Mouse (Mus musculus) heart, postnatal 10 days (tissue): ENCODE measurements around the gene Neb. TPM values are rescaled to one million over a fixed set of nuclear protein-coding genes. Genes with fewer than 3 reads are reported as not detected.

Experiments
- DNase-seq, 2 experiments: peaks; one replicate each; pipeline ENCODE4 v3.0.0; 2021
- intact Hi-C: fragments of 180-260 bp; cut with DNase I; formaldehyde crosslinking; loops from one replicate; pipeline ENCODE4 v1.15.1; 2025
- total RNA-seq, 2 experiments: library from RNA; stranded (reverse); gene quantifications; 2 replicates each; pipeline ENCODE4 v1.2.3; 2021

Gene Neb
- 1 to 10 TPM; 2.1 to 5.1 TPM for total RNA-seq

DNA sequence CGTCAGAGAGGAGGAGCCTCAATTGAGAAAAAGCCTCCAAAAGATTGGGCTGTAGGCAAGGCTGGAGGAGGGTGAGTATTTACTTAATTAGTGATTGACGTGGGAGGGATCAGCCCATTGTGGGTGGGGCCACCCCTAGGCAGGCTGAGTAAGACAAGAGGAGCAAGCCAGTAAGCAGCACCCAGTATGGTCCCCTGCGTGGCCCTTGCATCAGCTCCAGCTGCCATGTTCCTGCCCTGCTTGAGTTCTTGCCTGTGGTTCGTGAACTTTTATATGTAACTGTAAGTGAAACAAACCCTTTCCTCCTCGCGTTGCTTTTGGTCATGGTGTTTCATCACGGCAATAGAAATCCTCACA, at the start of gene Neb:
Neb (minus strand) TSS at position 27 of the 357 bp plus-strand sequence.
- intact Hi-C loops: no loop called here
- DNase-seq: peak in 1 of 2 experiments; percentile 15

DNA sequence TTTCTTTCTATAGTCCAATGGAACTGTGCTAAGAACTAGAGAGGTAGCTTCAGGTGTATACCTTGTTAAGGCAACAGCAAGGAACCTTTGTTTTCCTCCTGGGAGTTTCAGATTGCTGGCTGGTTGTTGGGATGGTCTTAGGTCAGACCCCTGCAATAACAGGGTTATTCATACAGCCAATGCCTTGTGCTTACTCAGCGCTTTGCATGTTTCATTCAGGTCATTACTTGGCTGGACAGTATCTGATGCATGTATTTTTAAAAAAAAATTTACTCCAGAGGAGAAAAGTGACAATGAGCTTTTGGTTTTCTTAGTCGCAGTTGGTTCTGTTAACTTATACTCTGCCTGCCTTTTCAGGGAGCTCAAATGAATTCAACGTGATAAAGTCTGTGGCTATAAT, 49.1 kb upstream of the Neb start:
- DNase-seq: no peak
- intact Hi-C loops: no loop called here

DNA sequence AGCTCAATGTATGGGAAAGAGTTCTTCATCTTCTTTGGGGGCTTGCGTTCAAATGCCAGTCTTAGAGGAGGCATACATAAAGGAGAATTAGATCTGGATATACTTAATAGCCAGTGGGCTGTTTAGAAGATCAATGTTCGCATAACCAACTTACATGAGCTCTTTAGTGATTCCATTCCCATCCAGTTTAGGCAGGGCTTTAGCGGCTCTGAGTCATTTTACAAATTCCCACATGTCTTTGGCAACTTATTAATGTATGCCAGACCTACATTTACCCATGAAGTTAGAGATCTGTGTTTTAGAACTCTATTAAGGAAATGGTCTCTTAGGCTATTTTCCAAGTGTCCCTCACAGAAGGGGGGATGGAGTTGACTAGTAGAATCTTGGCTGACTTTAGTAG, 47.8 kb upstream of the Neb start:
- no peak for DNase-seq
- intact Hi-C loops: no loop called here

- intact Hi-C loops: loop anchor here (2.0 kb wide), 1 partner anchor 153 kb away; no protein-coding TSS in a partner anchor
- peak in 1 of 2 experiments; percentile 31 for DNase-seq
These were observed 47.2 kb upstream of the Neb start for GRCm38 (mm10) chr2:52425523-52425795.

DNA sequence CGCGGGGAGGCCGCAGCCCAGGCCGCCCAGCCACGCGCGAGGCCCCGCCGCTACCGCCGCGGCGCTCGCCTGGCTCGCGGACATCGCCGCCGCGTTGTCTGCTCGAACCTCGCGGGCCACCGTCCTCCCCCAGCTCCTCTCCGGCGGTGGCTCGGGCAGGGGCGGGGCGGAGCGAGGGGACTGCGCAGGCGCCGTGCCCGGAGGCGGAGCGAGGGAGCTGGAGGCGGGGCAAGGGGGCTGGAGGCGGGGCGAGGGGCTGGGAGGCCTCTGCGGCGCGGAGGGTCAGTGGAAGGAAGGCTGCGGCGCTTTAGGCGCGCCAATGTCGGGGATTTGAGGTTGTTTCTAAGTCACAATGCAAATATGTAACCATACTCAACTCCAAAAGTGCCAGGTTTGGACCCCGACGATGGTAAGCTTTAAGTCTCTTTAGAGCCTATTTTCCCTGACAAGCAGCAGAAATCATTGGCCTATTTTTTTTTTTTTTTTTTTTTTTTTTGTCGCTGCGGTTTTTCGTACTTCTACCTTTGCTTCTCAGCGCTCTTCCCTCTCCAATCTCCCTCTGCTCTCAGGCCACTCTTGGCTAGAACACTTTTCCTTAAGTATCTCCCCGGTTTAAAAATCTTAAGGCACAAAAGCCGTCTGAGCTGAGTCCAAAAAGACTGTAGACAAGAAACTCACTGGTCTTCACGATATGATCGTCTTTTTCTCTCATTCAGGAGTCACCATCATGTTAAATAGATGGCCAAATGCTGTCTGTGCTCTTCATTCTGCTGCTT, 46.7 kb upstream of the Neb start, which contains the start of gene Arl5a:
Arl5a (minus strand) TSS at position 155 of the 776 bp plus-strand sequence.
- peak; percentile 97 to 98 for DNase-seq
- intact Hi-C loops: loop anchor here (2.0 to 5.0 kb wide), 2 partner anchors 154 to 167 kb away; no protein-coding TSS in a partner anchor

GRCm38 (mm10) chr2:52424248-52424728, 46.0 kb upstream of the Neb start:
- intact Hi-C loops: loop anchor here (2.0 to 5.0 kb wide), 2 partner anchors 155 to 168 kb away; no protein-coding TSS in a partner anchor
- peak in 1 of 2 experiments; percentile 68 for DNase-seq

- intact Hi-C loops: loop anchor here (2.0 to 5.0 kb wide), 2 partner anchors 155 to 169 kb away; no protein-coding TSS in a partner anchor
- no peak for DNase-seq
These were observed 45.5 kb upstream of the Neb start for GRCm38 (mm10) chr2:52423611-52424247.

DNA sequence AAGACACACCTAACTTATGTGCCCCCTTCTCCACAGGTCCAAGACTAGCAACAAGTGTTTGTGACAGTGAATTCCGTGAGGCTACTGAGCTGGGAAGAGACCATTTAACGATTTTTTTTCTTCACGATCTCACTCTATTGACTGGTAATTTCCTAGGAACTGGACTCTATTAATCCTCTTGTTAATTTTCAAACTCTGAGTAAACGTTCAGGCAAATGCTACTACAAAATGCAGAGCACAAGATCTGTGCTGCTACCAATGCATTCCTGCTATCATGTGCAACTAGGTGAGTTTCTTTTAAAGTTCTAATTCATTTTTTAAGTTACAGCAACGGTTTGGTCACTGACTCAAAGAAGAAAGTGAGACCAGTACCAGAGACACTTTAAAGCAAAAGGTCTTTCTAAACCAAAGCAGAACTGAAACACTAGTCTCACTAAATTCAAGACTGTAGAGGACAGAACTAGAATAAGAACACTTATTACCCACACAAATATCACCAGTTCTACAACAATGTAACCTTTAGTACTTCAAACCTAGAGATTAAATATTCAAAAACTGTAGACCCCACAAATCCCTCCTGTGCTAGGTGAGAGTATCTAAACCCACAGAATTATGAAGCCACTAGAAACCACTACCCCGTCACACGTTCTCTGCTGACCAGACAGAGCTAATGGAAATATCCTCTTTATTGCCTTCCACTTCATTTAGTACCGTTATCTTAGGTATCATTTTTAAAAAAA, 44.8 kb upstream of the Neb start:
- intact Hi-C loops: loop anchor here (5.0 kb wide), 1 partner anchor 169 kb away; no protein-coding TSS in a partner anchor
- no peak for DNase-seq

GRCm38 (mm10) chr2:52421197-52421596, 42.9 kb upstream of the Neb start:
- intact Hi-C loops: loop anchor here (5.0 kb wide), 1 partner anchor 171 kb away; no protein-coding TSS in a partner anchor
- peak in 1 of 2 experiments; percentile 22 for DNase-seq

DNA sequence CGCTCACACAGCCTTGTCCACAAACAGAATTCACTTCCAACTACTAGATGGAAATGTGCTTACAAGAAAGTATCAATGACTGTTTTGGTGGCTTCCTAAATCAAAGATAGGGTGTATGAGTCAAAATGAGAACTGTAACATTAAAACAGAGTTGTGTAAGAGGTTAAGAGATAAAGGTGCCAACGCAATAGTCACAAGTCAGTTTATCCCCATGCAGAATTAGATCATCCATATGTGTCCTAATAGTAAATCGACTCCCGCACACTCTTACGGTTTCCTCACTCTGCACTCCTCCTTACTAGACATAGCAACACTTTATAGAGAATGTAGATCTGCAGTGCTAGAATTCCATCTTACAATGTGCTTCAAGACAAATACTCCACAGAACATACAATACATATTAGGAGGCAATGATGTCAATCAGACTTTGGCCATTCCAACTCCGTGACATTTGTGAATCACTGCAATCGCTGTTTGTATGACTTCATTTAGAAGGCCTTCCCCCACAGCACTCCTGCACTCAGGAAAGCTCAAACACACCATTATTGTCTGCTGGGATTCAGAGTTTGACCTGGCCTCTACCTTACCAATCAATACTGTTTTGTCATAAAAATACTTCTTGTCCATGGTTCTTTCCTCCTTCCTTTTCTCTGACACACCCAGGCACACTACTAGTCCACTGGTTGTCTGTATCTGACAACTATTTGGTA, 41.9 kb upstream of the Neb start:
- intact Hi-C loops: loop anchor here (5.0 kb wide), 1 partner anchor 172 kb away; no protein-coding TSS in a partner anchor
- no peak for DNase-seq

- no peak for DNase-seq
- intact Hi-C loops: no loop called here
These were observed 41.0 kb upstream of the Neb start for GRCm38 (mm10) chr2:52419295-52419694.

DNA sequence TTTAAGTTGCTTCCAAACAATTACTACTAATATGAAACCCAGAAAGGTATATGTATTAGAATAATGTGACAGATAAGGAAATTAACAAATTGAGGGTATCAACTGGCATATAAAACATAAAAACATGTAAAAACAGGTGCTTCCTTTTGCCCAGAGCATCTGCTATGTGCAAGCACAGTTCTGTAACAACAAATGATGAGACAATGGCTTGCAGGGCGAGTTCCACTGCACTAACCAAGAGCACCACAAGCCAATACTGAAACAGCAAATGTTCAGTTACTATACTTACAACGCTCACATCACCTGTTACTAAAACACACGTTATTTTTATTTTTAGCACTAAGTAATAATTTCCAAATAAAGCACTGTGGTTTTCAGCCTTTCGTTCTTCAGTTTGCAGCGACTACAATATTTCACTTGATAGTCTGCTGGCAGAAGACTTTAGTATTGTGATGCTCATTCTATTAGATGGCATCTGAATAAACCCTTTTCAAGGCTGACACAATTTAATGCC, 34.3 kb upstream of the Neb start:
- intact Hi-C loops: no loop called here
- DNase-seq: no peak

DNA sequence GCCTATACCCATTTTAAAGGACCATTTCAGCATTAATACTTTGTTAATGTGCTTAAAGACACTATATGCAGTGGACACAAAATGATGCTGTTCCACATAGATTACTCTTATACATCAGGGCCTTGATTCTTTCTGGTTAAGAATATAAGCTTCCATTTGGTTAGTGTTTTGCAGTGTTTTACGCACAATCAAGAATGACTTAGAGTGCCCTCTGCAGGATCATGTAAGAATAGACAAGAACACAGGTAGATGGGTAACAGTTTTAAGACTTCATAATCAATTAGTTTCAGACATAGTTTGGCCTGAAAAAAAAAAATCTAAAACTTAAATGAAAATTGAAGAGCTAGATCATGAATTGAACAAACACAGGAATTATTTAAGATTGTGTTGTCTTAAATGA, 28.2 kb upstream of the Neb start:
- peak in 1 of 2 experiments; percentile 26 for DNase-seq
- intact Hi-C loops: loop anchor here (5.0 kb wide), 2 partner anchors 104 to 144 kb away; no protein-coding TSS in a partner anchor

GRCm38 (mm10) chr2:52405238-52405637, 27.0 kb upstream of the Neb start:
- intact Hi-C loops: loop anchor here (5.0 kb wide), 2 partner anchors 103 to 143 kb away; no protein-coding TSS in a partner anchor

DNA sequence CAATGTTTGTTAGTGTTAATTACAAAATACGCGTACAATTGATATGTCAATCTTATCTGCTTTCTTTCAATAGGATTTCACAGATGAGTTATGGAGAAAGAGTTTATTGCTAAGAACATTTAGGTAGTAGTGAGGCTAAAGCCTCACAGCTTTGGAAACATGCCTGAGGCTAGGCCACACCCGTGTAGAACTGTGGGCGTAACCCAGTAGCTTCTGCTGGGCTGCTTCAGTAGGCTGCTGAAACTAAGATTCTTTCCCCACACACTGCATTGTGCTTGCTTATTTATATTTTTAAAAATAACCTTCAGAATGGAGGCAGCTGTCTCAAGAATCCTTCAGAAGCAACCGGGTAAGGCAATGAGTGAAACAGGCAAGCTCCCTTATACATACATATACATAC, 16.3 kb upstream of the Neb start:
- no peak for DNase-seq
- intact Hi-C loops: no loop called here

More at GRCm38 (mm10) chr2:52405238-52405637, 27.0 kb upstream of the Neb start:
- DNase-seq: no peak

GRCm38 (mm10) chr2:52390415-52390975, 12.2 kb upstream of the Neb start:
- intact Hi-C loops: no loop called here
- DNase-seq: peak in 1 of 2 experiments; percentile 21

- intact Hi-C loops: no loop called here
These were observed 11.7 kb upstream of the Neb start for GRCm38 (mm10) chr2:52389975-52390374.

GRCm38 (mm10) chr2:52386451-52386850, 8.2 kb upstream of the Neb start:
- DNase-seq: no peak
- intact Hi-C loops: no loop called here

More at GRCm38 (mm10) chr2:52389975-52390374, 11.7 kb upstream of the Neb start:
- no peak for DNase-seq

- DNase-seq: peak; percentile 23 to 39
- intact Hi-C loops: no loop called here
These were observed 7.8 kb upstream of the Neb start for GRCm38 (mm10) chr2:52386037-52386436.
